Mouse (Mus musculus): Measurements from ENCODE around the gene Klf2.

GRCm38 (mm10) chr8:72342556-72343300 is 23.9 kb downstream of the Klf2 start:
- TF ChIP-seq CTCF (IDR thresholded peaks at IDR 0.05; ENCODE audit: extremely low read depth, insufficient read depth, low read length) (no peak), POLR2A (IDR thresholded peaks at IDR 0.05; ENCODE audit: extremely low read depth, insufficient read depth, low read length) (no peak)
